Mouse (Mus musculus) midbrain, embryonic 14.5 days (tissue): ENCODE measurements around the gene Prrc2b. TPM values are rescaled to one million over a fixed set of nuclear protein-coding genes. Genes with fewer than 3 reads are reported as not detected.

Experiments
- ATAC-seq: fragments of 200-750 bp; cut with Nextera tagmentation; 2 replicates; pipeline ENCODE4 v1.8.0; 2017; ENCODE audit warnings: moderate number of reproducible peaks, moderate library complexity; ENCODE audit not compliant: low FRiP score, low TSS enrichment
- DNase-seq: peaks from one replicate; pipeline ENCODE4 v3.0.0-alpha.2; 2015
- H3K27ac ChIP-seq: fragments of 300-500 bp; sonication (generic); replicated peaks from 2 replicates; pipeline ENCODE4 v1.5.1; 2014; ENCODE audit warnings: mild to moderate bottlenecking, low read depth, low read length, moderate library complexity
- H3K27me3 ChIP-seq: fragments of 300-500 bp; sonication (generic); 2 replicates; pipeline ENCODE4 v1.6.1; 2014; ENCODE audit warnings: low read length, control low read depth, mixed read lengths; ENCODE audit not compliant: control insufficient read depth, insufficient read depth
- H3K36me3 ChIP-seq: fragments of 300-500 bp; sonication (generic); 2 replicates; pipeline ENCODE4 v1.6.1; 2014; ENCODE audit warnings: low read length, control low read depth; ENCODE audit not compliant: control insufficient read depth, insufficient read depth
- H3K4me1 ChIP-seq: fragments of 300-500 bp; sonication (generic); 2 replicates; pipeline ENCODE4 v1.6.1; 2014; ENCODE audit warnings: mild to moderate bottlenecking, antibody characterized with exemption, low read length, control low read depth; ENCODE audit not compliant: control insufficient read depth, insufficient read depth
- H3K4me2 ChIP-seq: fragments of 300-500 bp; sonication (generic); 2 replicates; pipeline ENCODE4 v1.6.1; 2014; ENCODE audit warnings: mild to moderate bottlenecking, low read length, moderate library complexity
- H3K4me3 ChIP-seq: fragments of 300-500 bp; sonication (generic); replicated peaks from 2 replicates; pipeline ENCODE4 v1.5.1; 2014; ENCODE audit warnings: low read depth, low read length
- H3K9ac ChIP-seq: fragments of 300-500 bp; sonication (generic); replicated peaks from 2 replicates; pipeline ENCODE4 v1.6.1; 2014; ENCODE audit warnings: mild to moderate bottlenecking, low read length, moderate library complexity
- H3K9me3 ChIP-seq: fragments of 300-500 bp; sonication (generic); 2 replicates; pipeline ENCODE4 v1.6.1; 2016; ENCODE audit warnings: low read length, control low read depth, mixed read lengths; ENCODE audit not compliant: control insufficient read depth
- WGBS: fragments of 180-500 bp; shearing (Covaris S2); extraction: QIAGEN DNeasy Blood & Tissue Kit; methylation state at CpG from one replicate; pipeline ENCODE4 v1.1.7; 2014; 5-methylcytosine and 5-hydroxymethylcytosine counted together
- polyA plus RNA-seq: library from polyadenylated mRNA; unstranded; fragments of >200 nt; fragmentation: Nextera tagmentation; extraction: Ambion mirVana; gene quantifications from 2 replicates; pipeline ENCODE4 v1.2.1, GENCODE M21; 2014

Gene Prrc2b
- polyA plus RNA-seq, 1 experiment from 2014 or later = 121 TPM

DNA sequence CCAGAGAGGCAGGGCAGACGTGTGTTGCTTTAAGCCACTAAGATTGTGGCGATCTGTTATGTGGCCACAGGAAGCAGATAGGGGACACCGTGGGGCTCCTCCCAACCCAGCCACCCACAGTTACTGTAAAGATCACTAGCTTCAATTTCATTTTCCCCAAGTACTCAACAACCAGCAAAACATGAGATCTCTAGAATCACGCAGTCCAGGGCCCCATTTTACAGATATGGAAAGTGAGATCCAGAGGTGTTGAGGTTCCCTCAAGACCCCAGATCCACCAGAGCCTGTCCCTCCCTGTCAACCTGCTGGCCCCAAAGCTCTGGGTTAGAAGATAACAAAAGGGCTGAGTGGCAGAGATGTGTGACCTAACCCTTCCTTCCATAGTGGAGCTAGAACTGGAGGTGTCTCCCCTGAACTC lies 35.0 kb upstream of the Prrc2b start:
- H3K4me1 ChIP-seq = no peaks in the 10 kb centered on the region
- no peak overlapping the region for H3K9ac ChIP-seq
- H3K27ac ChIP-seq = no peak overlapping the region
- no peak overlapping the region for H3K4me3 ChIP-seq
- H3K27me3 ChIP-seq = no peaks in the 10 kb centered on the region
- H3K9me3 ChIP-seq = no peaks in the 10 kb centered on the region
- no peak for DNase-seq
- WGBS = 93% methylated on average over 4 of the region's 4 CpGs
- ATAC-seq = no peak
- H3K4me2 ChIP-seq = no peak overlapping the region
- H3K36me3 ChIP-seq = no peaks in the 10 kb centered on the region

- ATAC-seq (no peak), DNase-seq (no peak)
- Histone ChIP-seq H3K9me3 (no peaks in the 10 kb centered on the region), H3K36me3 (no peaks in the 10 kb centered on the region), H3K4me3 (no peak overlapping the region), H3K27ac (no peak overlapping the region), H3K4me1 (no peaks in the 10 kb centered on the region), H3K9ac (no peak overlapping the region), H3K4me2 (no peak overlapping the region), H3K27me3 (no peaks in the 10 kb centered on the region)
- WGBS = 91% methylated on average over 20 of the region's 20 CpGs
Observed at GRCm38 (mm10) chr2:32119802-32120750, 30.8 kb upstream of the Prrc2b start.

- no peak overlapping the region for H3K27ac ChIP-seq
- H3K4me2 ChIP-seq = no peak overlapping the region
- no peak overlapping the region for H3K4me3 ChIP-seq
- ATAC-seq (no peak), DNase-seq (no peak)
- no peaks in the 10 kb centered on the region for H3K27me3 ChIP-seq
- WGBS = 71% methylated on average over 5 of the region's 5 CpGs
- no peak overlapping the region for H3K9ac ChIP-seq
- H3K9me3 ChIP-seq = no peaks in the 10 kb centered on the region
- H3K36me3 ChIP-seq = no peaks in the 10 kb centered on the region
- H3K4me1 ChIP-seq = no peaks in the 10 kb centered on the region
Observed at GRCm38 (mm10) chr2:32121150-32121549, 29.7 kb upstream of the Prrc2b start.

DNA sequence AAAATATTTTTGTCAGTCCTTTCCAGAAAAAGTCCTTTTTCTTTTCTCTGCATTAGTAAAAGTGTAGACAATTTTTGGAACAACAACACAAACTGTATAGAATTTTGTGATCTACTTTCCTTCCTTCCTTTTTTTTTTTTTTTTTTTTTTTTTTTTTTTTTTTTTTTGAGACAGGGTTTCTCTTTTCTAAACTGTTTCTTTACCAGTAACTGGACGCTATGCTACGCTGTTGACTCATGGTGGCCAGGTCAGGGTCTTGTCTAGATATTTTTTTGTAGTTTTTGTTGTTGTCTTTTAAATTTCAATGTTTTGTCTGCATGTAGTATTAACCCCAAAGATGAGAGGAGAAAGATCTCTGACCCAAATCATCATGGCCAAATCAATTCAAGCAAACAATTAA lies 29.1 kb upstream of the Prrc2b start:
- DNase-seq = no peak

DNA sequence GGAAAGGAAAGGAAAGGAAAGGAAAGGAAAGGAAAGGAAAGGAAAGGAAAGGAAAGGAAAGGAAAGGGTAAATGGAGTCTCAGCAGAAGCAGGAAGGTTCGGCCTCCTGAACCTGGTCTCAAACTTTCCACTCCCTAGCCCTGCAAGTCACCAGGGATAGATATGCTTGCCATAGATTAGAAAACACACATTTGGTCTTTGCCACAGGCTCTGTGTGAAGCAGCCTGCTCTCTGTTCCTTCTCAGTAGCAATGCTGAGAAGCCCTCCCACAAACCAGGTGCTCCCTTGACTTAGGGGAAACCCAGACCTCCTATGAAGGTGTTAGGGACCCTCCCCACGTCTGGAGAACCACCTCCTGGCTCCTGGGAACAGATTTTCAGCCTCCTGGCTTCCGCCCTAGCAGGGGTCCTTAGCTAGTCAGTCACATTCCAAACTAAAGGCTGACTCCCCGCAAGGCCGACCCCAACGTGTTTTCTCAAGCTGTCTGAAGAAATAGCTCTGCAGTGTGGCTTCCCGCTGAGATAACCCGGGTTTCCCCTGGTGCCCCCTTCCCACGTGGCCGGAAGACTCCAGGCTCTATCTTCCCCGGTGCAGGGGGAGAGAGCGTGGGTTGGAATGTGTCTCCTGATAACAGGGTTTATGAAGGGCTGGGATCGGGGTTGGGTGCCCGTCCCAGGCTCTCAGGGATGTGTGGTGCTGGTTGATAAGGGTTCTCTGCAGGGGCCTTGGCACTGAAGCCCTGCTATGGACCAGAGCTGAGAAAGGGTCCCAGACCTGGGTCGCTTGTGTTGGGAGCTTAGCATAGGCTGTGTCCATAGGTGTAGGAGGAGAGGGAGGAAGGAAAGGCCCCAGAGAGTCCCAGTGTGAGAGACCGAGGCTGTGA lies 23.0 kb upstream of the Prrc2b start:
- no peak overlapping the region for H3K4me3 ChIP-seq
- no peaks in the 10 kb centered on the region for H3K4me1 ChIP-seq
- no peak overlapping the region for H3K4me2 ChIP-seq
- WGBS = 30% methylated on average over 16 of the region's 16 CpGs
- H3K9me3 ChIP-seq = no peaks in the 10 kb centered on the region
- DNase-seq (no peak), ATAC-seq (no peak)
- H3K27ac ChIP-seq = no peak overlapping the region
- H3K36me3 ChIP-seq = no peaks in the 10 kb centered on the region
- no peak overlapping the region for H3K9ac ChIP-seq
- H3K27me3 ChIP-seq = no peaks in the 10 kb centered on the region

More for the DNA sequence above, 29.1 kb upstream of the Prrc2b start:
- H3K9ac ChIP-seq = no peak overlapping the region
- ATAC-seq = no peak
- H3K4me2 ChIP-seq = no peak overlapping the region
- no peak overlapping the region for H3K27ac ChIP-seq
- no peaks in the 10 kb centered on the region for H3K9me3 ChIP-seq
- no peak overlapping the region for H3K4me3 ChIP-seq
- no peaks in the 10 kb centered on the region for H3K27me3 ChIP-seq
- H3K36me3 ChIP-seq = no peaks in the 10 kb centered on the region
- WGBS = 81% methylated on average over 2 of the region's 2 CpGs
- H3K4me1 ChIP-seq = no peaks in the 10 kb centered on the region

GRCm38 (mm10) chr2:32128536-32128841 lies 22.4 kb upstream of the Prrc2b start:
- no peak overlapping the region for H3K4me2 ChIP-seq
- no peaks in the 10 kb centered on the region for H3K36me3 ChIP-seq
- no peak overlapping the region for H3K4me3 ChIP-seq
- no peak for DNase-seq
- ATAC-seq = no peak
- H3K9ac ChIP-seq = no peak overlapping the region
- H3K27ac ChIP-seq = no peak overlapping the region
- H3K4me1 ChIP-seq = no peaks in the 10 kb centered on the region
- no peaks in the 10 kb centered on the region for H3K9me3 ChIP-seq
- H3K27me3 ChIP-seq = no peaks in the 10 kb centered on the region
- 85% methylated on average over 5 of the region's 5 CpGs for WGBS

DNA sequence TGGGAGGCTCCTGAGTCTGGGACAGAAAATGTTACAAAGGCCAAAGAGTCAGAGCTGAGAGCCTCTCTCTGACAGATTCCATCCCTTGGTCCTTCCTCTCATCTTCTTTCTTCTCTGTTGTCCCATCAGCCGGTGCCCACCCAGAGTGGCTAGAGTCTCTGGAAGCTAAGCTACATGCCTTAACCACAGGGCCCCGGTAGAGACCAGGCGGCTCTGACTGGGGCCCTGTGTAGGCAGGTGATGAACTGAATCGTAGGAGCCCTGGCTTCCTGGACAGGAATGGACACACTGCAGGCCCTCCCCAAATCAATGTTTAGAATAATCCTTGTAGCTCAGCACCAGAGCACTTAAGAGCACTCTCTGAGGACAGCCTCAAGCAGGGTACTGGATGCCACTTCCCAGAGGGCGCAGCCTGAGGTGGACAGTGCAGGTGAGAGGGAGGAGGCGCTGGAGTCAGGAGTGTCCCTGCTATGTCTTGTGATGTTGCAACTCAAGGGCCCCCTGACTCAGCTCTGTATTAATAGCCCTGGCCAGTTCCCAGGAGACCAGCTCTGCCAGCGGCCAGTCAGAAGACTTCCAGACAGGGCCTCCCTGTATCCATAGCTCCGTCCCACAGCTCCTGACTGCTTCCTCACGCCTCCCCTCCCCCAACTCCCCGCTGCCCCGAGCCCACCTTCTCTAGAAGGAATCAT lies 21.4 kb upstream of the Prrc2b start:
- no peak for ATAC-seq
- H3K9ac ChIP-seq = no peak overlapping the region
- no peaks in the 10 kb centered on the region for H3K4me1 ChIP-seq
- no peaks in the 10 kb centered on the region for H3K27me3 ChIP-seq
- H3K4me3 ChIP-seq = no peak overlapping the region
- no peaks in the 10 kb centered on the region for H3K9me3 ChIP-seq
- DNase-seq = no peak
- no peak overlapping the region for H3K27ac ChIP-seq
- no peaks in the 10 kb centered on the region for H3K36me3 ChIP-seq
- no peak overlapping the region for H3K4me2 ChIP-seq
- 60% methylated on average over 11 of the region's 11 CpGs for WGBS

- H3K27me3 ChIP-seq = no peaks in the 10 kb centered on the region
- ATAC-seq (no peak), DNase-seq (peak; percentile 80)
- H3K36me3 ChIP-seq = no peaks in the 10 kb centered on the region
- no peak overlapping the region for H3K4me2 ChIP-seq
- H3K4me1 ChIP-seq = no peaks in the 10 kb centered on the region
- WGBS = 35% methylated on average over 6 of the region's 6 CpGs
- H3K4me3 ChIP-seq = no peak overlapping the region
- no peak overlapping the region for H3K9ac ChIP-seq
- H3K9me3 ChIP-seq = no peaks in the 10 kb centered on the region
- H3K27ac ChIP-seq = no peak overlapping the region
Observed at GRCm38 (mm10) chr2:32130435-32130834, 20.4 kb upstream of the Prrc2b start.
